Mouse (Mus musculus): ENCODE results near the gene Gltpd2. TPM values are rescaled to one million over a fixed set of nuclear protein-coding genes. Genes with fewer than 3 reads are reported as not detected.

Gltpd2 gene
- total and polyA plus RNA-seq, 3 experiments: not detected

DNA sequence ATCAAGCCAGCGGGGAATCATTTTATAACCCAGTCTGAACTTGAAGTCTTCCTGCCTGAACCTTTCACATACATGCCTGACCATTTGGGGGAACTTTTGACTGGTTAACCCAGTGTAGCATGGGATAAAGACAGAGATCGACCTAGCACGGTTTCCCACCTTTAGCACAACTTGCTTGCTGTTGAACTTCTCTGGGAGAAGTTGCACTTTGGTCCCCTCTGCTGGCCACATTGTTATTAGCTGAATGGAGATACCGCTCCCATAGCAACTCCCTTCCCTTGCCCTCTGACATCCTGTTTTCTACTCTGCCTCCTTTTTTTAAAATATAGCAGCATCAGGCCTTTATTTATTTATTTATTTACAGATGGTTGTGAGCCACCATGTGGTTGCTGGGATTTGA, 12.6 kb upstream of the Gltpd2 start:
- Histone ChIP-seq H3K4me1 (ENCODE audit: insufficient read depth, low read depth, low read length) (peaks cover 13% of the 10 kb centered on the region), H3K36me3 (replicated peaks) (no peaks in the 10 kb centered on the region), H3K9me3 (replicated peaks) (no peaks in the 10 kb centered on the region), H3K27me3 (ENCODE audit: insufficient read depth, low read length) (peaks cover 50% of the 10 kb centered on the region), H3K4me3 (ENCODE audit: low read depth, low read length) (no peak overlapping the region)
- ATAC-seq (ENCODE audit: extremely low read depth, insufficient number of reproducible peaks, low FRiP score, poor library complexity, severe bottlenecking) (no peak), DNase-seq (ENCODE audit: low spot score) (peak; percentile 60)
- TF ChIP-seq CTCF (IDR thresholded peaks at IDR 0.05; ENCODE audit: low read depth, low read length) (0 out of 2 replicates have a peak, but pooled peaks have one; percentile 30), TAL1 (conservative IDR thresholded peaks at IDR 0.05; ENCODE audit: low read depth, low read length) (no peak)

- ATAC-seq (ENCODE audit: extremely low read depth, insufficient number of reproducible peaks, low FRiP score, poor library complexity, severe bottlenecking) (no peak), DNase-seq (ENCODE audit: low spot score) (no peak)
- Histone ChIP-seq H3K27me3 (ENCODE audit: insufficient read depth, low read length) (peaks cover 50% of the 10 kb centered on the region), H3K9me3 (replicated peaks) (no peaks in the 10 kb centered on the region), H3K36me3 (replicated peaks) (no peaks in the 10 kb centered on the region), H3K4me3 (ENCODE audit: low read depth, low read length) (no peak overlapping the region), H3K4me1 (ENCODE audit: insufficient read depth, low read depth, low read length) (peaks cover 13% of the 10 kb centered on the region)
- TF ChIP-seq CTCF (IDR thresholded peaks at IDR 0.05; ENCODE audit: low read depth, low read length) (no peak), GATA1 (IDR thresholded peaks at IDR 0.05; ENCODE audit: borderline replicate concordance, low read length) (no peak), GATA2 (IDR thresholded peaks at IDR 0.05; ENCODE audit: borderline replicate concordance, low read depth, low read length) (no peak), TAL1 (conservative IDR thresholded peaks at IDR 0.05; ENCODE audit: low read depth, low read length) (no peak)
These were observed 12.0 kb upstream of the Gltpd2 start for GRCm38 (mm10) chr11:70506962-70507515.

DNA sequence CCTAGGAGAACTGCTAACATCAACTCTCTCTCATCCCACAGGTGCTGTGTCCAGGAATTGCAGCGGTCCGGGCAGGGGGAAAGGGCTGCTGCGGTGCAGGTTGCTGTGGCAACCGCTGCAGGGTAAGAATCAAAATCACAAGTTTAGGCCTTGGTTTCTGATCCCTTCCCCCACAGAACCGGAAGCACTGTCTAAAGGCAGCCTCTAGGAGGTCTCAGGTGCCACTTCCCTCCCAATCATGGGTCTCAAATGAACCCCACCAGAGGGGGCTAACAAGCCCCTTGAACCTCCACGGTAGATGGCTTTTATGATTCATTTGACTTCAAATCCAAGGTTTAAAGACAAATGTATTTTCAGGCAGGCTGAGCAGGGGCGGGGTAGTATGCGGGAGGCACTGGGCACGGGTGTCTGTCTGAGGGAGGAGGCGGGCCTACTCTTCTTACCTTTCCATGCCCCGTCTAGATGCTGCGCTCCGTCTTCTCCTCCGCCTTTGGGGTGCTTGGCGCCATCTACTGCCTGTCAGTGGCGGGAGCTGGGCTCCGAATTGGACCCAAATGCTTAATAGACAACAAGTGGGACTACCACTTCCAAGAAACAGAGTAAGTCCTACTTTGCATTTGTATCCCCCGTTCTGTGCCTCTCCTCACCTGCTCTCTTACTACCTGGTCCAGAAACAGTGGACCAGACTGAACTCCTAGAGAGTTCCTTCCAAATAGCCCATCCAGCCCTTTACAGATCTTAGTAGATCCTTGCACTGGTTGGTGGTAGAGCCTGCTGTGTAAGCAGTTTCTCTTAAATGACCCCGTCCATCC, 9.0 kb upstream of the Gltpd2 start:
- Histone ChIP-seq H3K36me3 (replicated peaks) (no peaks in the 10 kb centered on the region), H3K9me3 (replicated peaks) (no peaks in the 10 kb centered on the region), H3K4me1 (ENCODE audit: insufficient read depth, low read depth, low read length) (peaks cover 10% of the 10 kb centered on the region), H3K27me3 (ENCODE audit: insufficient read depth, low read length) (peaks cover 54% of the 10 kb centered on the region), H3K4me3 (ENCODE audit: low read depth, low read length) (no peak overlapping the region)
- TF ChIP-seq CTCF (IDR thresholded peaks at IDR 0.05; ENCODE audit: low read depth, low read length): no peak
- TF ChIP-seq POLR2AphosphoS5 (IDR thresholded peaks at IDR 0.05; ENCODE audit: insufficient replicate concordance, low read depth, low read length): no peak
- TF ChIP-seq GATA2 (IDR thresholded peaks at IDR 0.05; ENCODE audit: borderline replicate concordance, low read depth, low read length): no peak
- TF ChIP-seq GATA1 (IDR thresholded peaks at IDR 0.05; ENCODE audit: borderline replicate concordance, low read length): no peak
- TF ChIP-seq TAL1 (conservative IDR thresholded peaks at IDR 0.05; ENCODE audit: low read depth, low read length): no peak
- no peak for DNase-seq (ENCODE audit: low spot score)
- ATAC-seq (ENCODE audit: extremely low read depth, insufficient number of reproducible peaks, low FRiP score, poor library complexity, severe bottlenecking): no peak

- no peaks in the 10 kb centered on the region for H3K4me1 ChIP-seq (ENCODE audit: insufficient read depth, low read depth, low read length)
- no peak for TF ChIP-seq CTCF (IDR thresholded peaks at IDR 0.05; ENCODE audit: low read depth, low read length)
- TF ChIP-seq GATA1 (IDR thresholded peaks at IDR 0.05; ENCODE audit: borderline replicate concordance, low read length): no peak
- TF ChIP-seq POLR2AphosphoS5 (IDR thresholded peaks at IDR 0.05; ENCODE audit: insufficient replicate concordance, low read depth, low read length): no peak
- no peak for TF ChIP-seq GATA2 (IDR thresholded peaks at IDR 0.05; ENCODE audit: borderline replicate concordance, low read depth, low read length)
- no peak for TF ChIP-seq TAL1 (conservative IDR thresholded peaks at IDR 0.05; ENCODE audit: low read depth, low read length)
- H3K36me3 ChIP-seq (replicated peaks): no peaks in the 10 kb centered on the region
- ATAC-seq (ENCODE audit: extremely low read depth, insufficient number of reproducible peaks, low FRiP score, poor library complexity, severe bottlenecking): no peak
- DNase-seq (ENCODE audit: low spot score): no peak
- H3K27me3 ChIP-seq (ENCODE audit: insufficient read depth, low read length): peaks cover 46% of the 10 kb centered on the region
- H3K4me3 ChIP-seq (ENCODE audit: low read depth, low read length): no peak overlapping the region
- no peaks in the 10 kb centered on the region for H3K9me3 ChIP-seq (replicated peaks)
These were observed 7.8 kb upstream of the Gltpd2 start for GRCm38 (mm10) chr11:70511242-70511641.

GRCm38 (mm10) chr11:70511825-70512224, 7.2 kb upstream of the Gltpd2 start:
- no peaks in the 10 kb centered on the region for H3K9me3 ChIP-seq (replicated peaks)

DNA sequence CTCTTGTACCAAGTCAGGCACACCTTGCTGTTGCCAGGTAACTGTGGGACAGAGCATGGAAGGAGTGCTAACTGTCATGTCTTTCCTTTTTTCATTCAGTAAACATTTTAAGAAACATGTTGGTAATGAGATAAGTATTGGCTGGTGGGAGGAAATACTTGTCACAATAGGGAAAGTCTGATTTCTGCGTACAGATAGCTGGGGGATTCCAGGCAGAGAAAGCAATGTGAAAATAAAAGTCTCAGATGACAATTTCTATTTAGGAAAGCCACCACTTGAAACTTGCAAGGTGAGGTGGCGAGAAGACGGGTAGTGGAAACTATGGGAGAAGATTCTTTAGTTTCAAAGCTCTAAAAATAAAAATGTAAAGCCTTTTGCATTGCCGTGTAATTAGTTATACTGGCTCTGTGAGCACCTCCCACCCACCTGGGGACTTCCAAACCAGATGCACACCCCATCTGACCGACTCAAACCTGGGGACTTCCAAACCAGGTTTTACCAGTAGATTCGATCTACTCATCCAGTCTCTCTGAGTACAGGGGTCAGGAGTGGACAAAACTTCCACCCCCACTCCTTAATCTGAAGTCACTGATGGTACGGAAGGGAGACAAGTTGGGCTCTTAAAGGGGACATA, 6.2 kb upstream of the Gltpd2 start:
- Histone ChIP-seq H3K27me3 (ENCODE audit: insufficient read depth, low read length) (peaks cover 43% of the 10 kb centered on the region), H3K4me3 (ENCODE audit: low read depth, low read length) (no peak overlapping the region), H3K9me3 (replicated peaks) (no peaks in the 10 kb centered on the region), H3K4me1 (ENCODE audit: insufficient read depth, low read depth, low read length) (no peaks in the 10 kb centered on the region), H3K36me3 (replicated peaks) (no peaks in the 10 kb centered on the region)
- DNase-seq (ENCODE audit: low spot score) (no peak), ATAC-seq (ENCODE audit: extremely low read depth, insufficient number of reproducible peaks, low FRiP score, poor library complexity, severe bottlenecking) (no peak)
- TF ChIP-seq POLR2AphosphoS5 (IDR thresholded peaks at IDR 0.05; ENCODE audit: insufficient replicate concordance, low read depth, low read length) (no peak), CTCF (IDR thresholded peaks at IDR 0.05; ENCODE audit: low read depth, low read length) (no peak), TAL1 (conservative IDR thresholded peaks at IDR 0.05; ENCODE audit: low read depth, low read length) (no peak), GATA1 (IDR thresholded peaks at IDR 0.05; ENCODE audit: borderline replicate concordance, low read length) (no peak), GATA2 (IDR thresholded peaks at IDR 0.05; ENCODE audit: borderline replicate concordance, low read depth, low read length) (no peak)

More at GRCm38 (mm10) chr11:70511825-70512224, 7.2 kb upstream of the Gltpd2 start:
- Histone ChIP-seq H3K36me3 (replicated peaks) (no peaks in the 10 kb centered on the region), H3K4me3 (ENCODE audit: low read depth, low read length) (no peak overlapping the region), H3K4me1 (ENCODE audit: insufficient read depth, low read depth, low read length) (no peaks in the 10 kb centered on the region), H3K27me3 (ENCODE audit: insufficient read depth, low read length) (peaks cover 46% of the 10 kb centered on the region)
- no peak for TF ChIP-seq GATA2 (IDR thresholded peaks at IDR 0.05; ENCODE audit: borderline replicate concordance, low read depth, low read length)
- no peak for TF ChIP-seq CTCF (IDR thresholded peaks at IDR 0.05; ENCODE audit: low read depth, low read length)
- DNase-seq (ENCODE audit: low spot score): no peak
- no peak for ATAC-seq (ENCODE audit: extremely low read depth, insufficient number of reproducible peaks, low FRiP score, poor library complexity, severe bottlenecking)

All from G1E (cell line).